Comparison of ENCODE assay signal across 15 mouse cellular contexts in the genomic region with DNA sequence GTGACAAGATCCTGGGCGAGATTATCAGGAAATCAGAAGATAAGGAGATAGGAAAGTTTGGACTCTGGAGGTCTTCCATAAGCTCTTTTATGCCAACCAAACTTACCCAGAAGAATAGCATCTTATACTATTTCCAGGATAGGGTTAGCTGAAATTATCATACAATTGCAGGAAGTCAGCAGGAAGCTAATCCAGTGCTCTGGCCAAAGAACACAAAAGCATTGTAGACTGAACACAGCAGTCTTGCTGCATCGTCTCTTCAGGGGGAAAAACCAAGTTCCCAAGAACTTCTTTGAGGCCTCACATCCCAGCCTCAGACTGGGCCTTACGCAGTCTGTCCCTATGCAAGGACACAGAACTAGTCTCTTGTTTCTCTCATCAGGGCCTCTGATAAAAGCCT. TPM values are rescaled to one million over a fixed set of nuclear protein-coding genes. Genes with fewer than 3 reads are reported as not detected.
DNase-seq lines count a peak whose midpoint lies in the region; ATAC-seq and TF ChIP-seq lines count a peak whose summit lies in the region.
"Had no signal": no experiment of that assay in that cellular context is flagged by ENCODE, and none has a peak within 500 bp of the region (broad histone marks: within the 10 kb centered on the region; RNA-seq: fewer than 3 reads in every experiment).

No protein-coding gene starts in this region.

- no peak for TF ChIP-seq CTCF in cortical plate, adult 2 months (IDR thresholded peaks at IDR 0.05; ENCODE audit: extremely low read depth, insufficient read depth, low read length)

- no peak overlapping the region for H3K4me2 ChIP-seq in heart, embryonic 11.5 days
- no peak overlapping the region for H3K4me2 ChIP-seq in limb, embryonic 13.5 days (replicated peaks)
- 0 out of 2 replicates have a peak overlapping the region, but pooled peaks have one; percentile 18 for H3K4me2 ChIP-seq in heart, embryonic 14.5 days (ENCODE audit: low read length)
- H3K4me2 ChIP-seq: forebrain, embryonic 13.5 days; limb, embryonic 12.5 days had no signal

- intact Hi-C loops in heart, postnatal 36 days (cut with DNase I): no loop called here

- peak overlapping the region; percentile 89 for H3K27ac ChIP-seq in heart, embryonic 11.5 days (ENCODE audit: low read depth, low read length)
- peak overlapping the region; percentile 11; the same call in 1 of the 2 replicates for H3K27ac ChIP-seq in limb, embryonic 13.5 days
- no peak overlapping the region for H3K27ac ChIP-seq in limb, embryonic 10.5 days
- peak overlapping the region; percentile 10; the same call in 1 of the 2 replicates for H3K27ac ChIP-seq in cortical plate, adult 2 months (ENCODE audit: insufficient read depth, low read length)
- peak overlapping the region; percentile 80 to 81 for H3K27ac ChIP-seq in heart, embryonic 14.5 days (replicated peaks in 1 of 2; ENCODE audit: control insufficient read depth in 1 of 2, insufficient read depth in 1 of 2, low read depth in 2 of 2, low read length in 2 of 2)
- H3K27ac ChIP-seq: forebrain, embryonic 13.5 days; hindbrain, embryonic 10.5 days; limb, embryonic 12.5 days had no signal

- DNase-seq in heart, postnatal 36 days: no peak
- DNase-seq in limb, embryonic 10.5 days (ENCODE audit: low spot score): no peak
- DNase-seq in frontal cortex, postnatal 10 days (ENCODE audit: low spot score in 2 of 2): no peak
- DNase-seq: cerebellum, adult 11 months; gastrocnemius, postnatal 10 days; thymus, postnatal 14 days had no signal

- no peaks in the 10 kb centered on the region for H3K27me3 ChIP-seq in heart, embryonic 11.5 days (ENCODE audit: control insufficient read depth, insufficient read depth, low read length)
- no peaks in the 10 kb centered on the region for H3K27me3 ChIP-seq in limb, embryonic 13.5 days
- no peaks in the 10 kb centered on the region for H3K27me3 ChIP-seq in limb, embryonic 10.5 days (ENCODE audit: low read depth, poor library complexity, severe bottlenecking)
- H3K27me3 ChIP-seq in heart, embryonic 14.5 days (ENCODE audit: control insufficient read depth, insufficient read depth, low read length): no peaks in the 10 kb centered on the region
- H3K27me3 ChIP-seq: forebrain, embryonic 13.5 days; limb, embryonic 12.5 days had no signal

- ATAC-seq in heart, embryonic 11.5 days (replicated peaks; ENCODE audit: insufficient number of reproducible peaks, low FRiP score, low TSS enrichment): 0 out of 2 replicates have a peak, but pooled peaks have one; percentile 39
- ATAC-seq in limb, embryonic 13.5 days (ENCODE audit: low FRiP score, low read depth): no peak
- ATAC-seq in heart, embryonic 14.5 days (ENCODE audit: insufficient number of reproducible peaks, insufficient read depth, low FRiP score, low read depth): peak; percentile 35; the same call in 1 of the 2 replicates
- ATAC-seq: CD4-positive, CD25-positive, alpha-beta regulatory T cell, adult 4 months; forebrain, embryonic 13.5 days; midbrain, embryonic 16.5 days had no signal

- H3K9me3 ChIP-seq in heart, embryonic 11.5 days (replicated peaks; ENCODE audit: control insufficient read depth, low read length): no peaks in the 10 kb centered on the region
- H3K9me3 ChIP-seq in limb, embryonic 13.5 days: no peaks in the 10 kb centered on the region
- H3K9me3 ChIP-seq in limb, embryonic 10.5 days (replicated peaks): no peaks in the 10 kb centered on the region
- no peaks in the 10 kb centered on the region for H3K9me3 ChIP-seq in heart, embryonic 14.5 days (ENCODE audit: control insufficient read depth, low read length)
- H3K9me3 ChIP-seq: forebrain, embryonic 13.5 days; hindbrain, embryonic 10.5 days; limb, embryonic 12.5 days had no signal

- H3K4me1 ChIP-seq in heart, embryonic 11.5 days (ENCODE audit: control insufficient read depth, insufficient read depth, low read length): no peaks in the 10 kb centered on the region
- H3K4me1 ChIP-seq in limb, embryonic 13.5 days: no peaks in the 10 kb centered on the region
- H3K4me1 ChIP-seq in limb, embryonic 10.5 days: no peaks in the 10 kb centered on the region
- no peaks in the 10 kb centered on the region for H3K4me1 ChIP-seq in cortical plate, adult 2 months (ENCODE audit: control insufficient read depth, insufficient read depth, low read length)
- H3K4me1 ChIP-seq in heart, embryonic 14.5 days (ENCODE audit: control insufficient read depth in 2 of 2, insufficient read depth in 2 of 2, low read length in 2 of 2): 0 out of 4 replicates have a peak, but pooled peaks cover 0 to 4% of the 10 kb centered on the region in 2 experiments
- H3K4me1 ChIP-seq: forebrain, embryonic 13.5 days; hindbrain, embryonic 10.5 days; limb, embryonic 12.5 days had no signal

- peaks cover 29% of the 10 kb centered on the region for H3K36me3 ChIP-seq in heart, embryonic 11.5 days (ENCODE audit: control insufficient read depth, insufficient read depth, low read length)
- peaks cover 57% of the 10 kb centered on the region for H3K36me3 ChIP-seq in limb, embryonic 13.5 days
- peaks cover 86% of the 10 kb centered on the region for H3K36me3 ChIP-seq in limb, embryonic 10.5 days
- H3K36me3 ChIP-seq in heart, embryonic 14.5 days (ENCODE audit: control insufficient read depth, insufficient read depth, low read length): peaks cover 43% of the 10 kb centered on the region

- no peak overlapping the region for H3K4me3 ChIP-seq in heart, embryonic 11.5 days (ENCODE audit: low read depth, low read length)
- H3K4me3 ChIP-seq in limb, embryonic 13.5 days: no peak overlapping the region
- no peak overlapping the region for H3K4me3 ChIP-seq in limb, embryonic 10.5 days
- H3K4me3 ChIP-seq in cortical plate, adult 2 months (ENCODE audit: insufficient read depth, low read length): no peak overlapping the region
- H3K4me3 ChIP-seq in heart, embryonic 14.5 days (ENCODE audit: control insufficient read depth in 1 of 2, insufficient read depth in 1 of 2, low read depth in 1 of 2, low read length in 2 of 2): no peak overlapping the region
- H3K4me3 ChIP-seq: forebrain, embryonic 13.5 days; hindbrain, embryonic 10.5 days; limb, embryonic 12.5 days had no signal

- no peak for TF ChIP-seq POLR2A in cortical plate, adult 2 months (IDR thresholded peaks at IDR 0.05; ENCODE audit: extremely low read depth, insufficient read depth, low read length)

- H3K9ac ChIP-seq in heart, embryonic 11.5 days (ENCODE audit: low read depth, low read length): no peak overlapping the region
- H3K9ac ChIP-seq in limb, embryonic 13.5 days: no peak overlapping the region
- H3K9ac ChIP-seq in heart, embryonic 14.5 days (ENCODE audit: low read length): no peak overlapping the region
- H3K9ac ChIP-seq: forebrain, embryonic 13.5 days; limb, embryonic 12.5 days had no signal

- WGBS in heart, embryonic 11.5 days (ENCODE audit: insufficient replicate concordance): 55% methylated on average over 3 of the region's 3 CpGs
- 77% methylated on average over 3 of the region's 3 CpGs for WGBS in limb, embryonic 13.5 days
- 87% methylated on average over 3 of the region's 3 CpGs for WGBS in limb, embryonic 10.5 days
- 60% methylated on average over 3 of the region's 3 CpGs for WGBS in heart, embryonic 14.5 days

RNA-seq across cellular contexts. Expression of a gene that starts 8.0 kb away (rescaled TPM):
- polyA plus RNA-seq in heart, embryonic 11.5 days (2014; fragmentation: Nextera tagmentation; extraction: Ambion mirVana): 30.6 and 32.9 TPM in 2 replicates
- total RNA-seq in heart, postnatal 36 days (2021): 10 to 100 TPM; 12.7 to 13.1 TPM
- polyA plus RNA-seq in limb, embryonic 13.5 days (2015; fragmentation: Nextera tagmentation; extraction: Ambion mirVana): 51.8 and 55.9 TPM in 2 replicates
- polyA plus RNA-seq in limb, embryonic 10.5 days (2016; fragmentation: Nextera tagmentation; extraction: Ambion mirVana): 52.4 and 55.5 TPM in 2 replicates
- 90.6 and 94.2 TPM in 2 replicates for polyA plus RNA-seq in cortical plate, adult 2 months (2012; rRNA removed)
- polyA plus RNA-seq in heart, embryonic 14.5 days (2014; fragmentation: Nextera tagmentation; extraction: Ambion mirVana): 28.0 and 30.0 TPM in 2 replicates

RNA-seq across cellular contexts. Expression of a gene that starts 8.0 kb away (rescaled TPM):
- polyA plus RNA-seq in heart, embryonic 11.5 days (2014; fragmentation: Nextera tagmentation; extraction: Ambion mirVana): 9.2 and 10.2 TPM in 2 replicates
- total RNA-seq in heart, postnatal 36 days (2021): 10 to 100 TPM; 12.0 to 12.2 TPM
- 18.2 and 19.4 TPM in 2 replicates for polyA plus RNA-seq in limb, embryonic 13.5 days (2015; fragmentation: Nextera tagmentation; extraction: Ambion mirVana)
- 20.9 and 25.3 TPM in 2 replicates for polyA plus RNA-seq in limb, embryonic 10.5 days (2016; fragmentation: Nextera tagmentation; extraction: Ambion mirVana)
- 136 and 142 TPM in 2 replicates for polyA plus RNA-seq in cortical plate, adult 2 months (2012; rRNA removed)
- polyA plus RNA-seq in heart, embryonic 14.5 days (2014; fragmentation: Nextera tagmentation; extraction: Ambion mirVana): 9.0 and 9.4 TPM in 2 replicates

RNA-seq across cellular contexts. Expression of a gene that starts 14.2 kb away (rescaled TPM):
- 40.7 and 45.6 TPM in 2 replicates for polyA plus RNA-seq in heart, embryonic 11.5 days (2014; fragmentation: Nextera tagmentation; extraction: Ambion mirVana)
- total RNA-seq in heart, postnatal 36 days (2021): 10 to 100 TPM; 15.7 to 18.8 TPM
- polyA plus RNA-seq in limb, embryonic 13.5 days (2015; fragmentation: Nextera tagmentation; extraction: Ambion mirVana): 71.2 and 74.8 TPM in 2 replicates
- polyA plus RNA-seq in limb, embryonic 10.5 days (2016; fragmentation: Nextera tagmentation; extraction: Ambion mirVana): 106 and 107 TPM in 2 replicates
- 39.4 and 42.5 TPM in 2 replicates for polyA plus RNA-seq in cortical plate, adult 2 months (2012; rRNA removed)
- polyA plus RNA-seq in heart, embryonic 14.5 days (2014; fragmentation: Nextera tagmentation; extraction: Ambion mirVana): 36.0 and 38.5 TPM in 2 replicates

RNA-seq across cellular contexts. Expression of a gene that starts 14.3 kb away (rescaled TPM):
- 12.2 and 12.8 TPM in 2 replicates for polyA plus RNA-seq in heart, embryonic 11.5 days (2014; fragmentation: Nextera tagmentation; extraction: Ambion mirVana)
- total RNA-seq in heart, postnatal 36 days (2021): 10 to 100 TPM in 1 of 2 experiments, 1 to 10 TPM in 1; 9.5 to 11.7 TPM
- polyA plus RNA-seq in limb, embryonic 13.5 days (2015; fragmentation: Nextera tagmentation; extraction: Ambion mirVana): 13.6 and 13.8 TPM in 2 replicates
- 18.9 and 19.0 TPM in 2 replicates for polyA plus RNA-seq in limb, embryonic 10.5 days (2016; fragmentation: Nextera tagmentation; extraction: Ambion mirVana)
- 19.7 and 21.9 TPM in 2 replicates for polyA plus RNA-seq in cortical plate, adult 2 months (2012; rRNA removed)
- polyA plus RNA-seq in heart, embryonic 14.5 days (2014; fragmentation: Nextera tagmentation; extraction: Ambion mirVana): 10.9 and 11.0 TPM in 2 replicates

RNA-seq across cellular contexts. Expression of a gene that starts 20.4 kb away (rescaled TPM):
- 0.11 and 0.18 TPM in 2 replicates for polyA plus RNA-seq in heart, embryonic 11.5 days (2014; fragmentation: Nextera tagmentation; extraction: Ambion mirVana)
- total RNA-seq in heart, postnatal 36 days (2021): under 1 TPM; 0.27 to 0.28 TPM
- polyA plus RNA-seq in limb, embryonic 13.5 days (2015; fragmentation: Nextera tagmentation; extraction: Ambion mirVana): 0.25 and 0.33 TPM in 2 replicates
- 0.24 and 0.31 TPM in 2 replicates for polyA plus RNA-seq in limb, embryonic 10.5 days (2016; fragmentation: Nextera tagmentation; extraction: Ambion mirVana)
- 0.17 and 0.23 TPM in 2 replicates for polyA plus RNA-seq in cortical plate, adult 2 months (2012; rRNA removed)
- 0.09 and 0.12 TPM in 2 replicates for polyA plus RNA-seq in heart, embryonic 14.5 days (2014; fragmentation: Nextera tagmentation; extraction: Ambion mirVana)
